Mouse (Mus musculus): ENCODE results near the gene Stmnd1.

DNA sequence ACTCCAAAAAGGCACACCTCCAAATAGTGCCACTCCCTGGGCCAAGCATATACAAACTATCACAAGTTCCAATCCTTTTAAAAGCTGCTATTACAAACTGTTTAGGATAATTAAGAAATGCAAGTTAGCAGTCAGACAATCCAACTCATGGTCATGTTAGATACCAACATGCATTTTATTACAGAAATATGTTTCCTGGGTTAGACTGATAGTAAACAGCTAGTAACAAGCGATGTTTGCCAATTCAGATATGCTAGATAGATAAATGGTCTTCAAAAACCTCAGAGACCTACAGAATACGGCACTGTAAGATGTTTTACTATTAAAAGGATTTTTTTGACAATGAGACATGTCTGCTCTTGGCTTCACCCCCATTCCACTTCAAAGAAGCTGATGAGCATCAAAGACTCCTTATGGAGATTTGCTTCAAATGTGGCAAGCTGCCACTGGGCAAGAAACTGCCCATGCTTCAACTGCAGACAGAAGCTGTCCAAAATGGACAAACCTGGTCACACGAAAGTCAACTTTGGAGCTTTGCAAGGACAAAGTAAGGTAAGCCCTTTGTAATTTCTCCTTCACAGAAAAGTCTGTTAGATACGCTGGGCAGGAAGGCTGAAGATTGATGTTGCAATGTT is 52.9 kb downstream of the Stmnd1 start:
- no peak for TF ChIP-seq CTCF (IDR thresholded peaks at IDR 0.05; ENCODE audit: borderline replicate concordance, insufficient read depth, low read depth, low read length)
- TF ChIP-seq POLR2A (IDR thresholded peaks at IDR 0.05; ENCODE audit: borderline replicate concordance, insufficient read depth, low read length), result no peak
